Mouse (Mus musculus) adrenal gland, postnatal 10 days (tissue): ENCODE data around the gene Hsd17b6. TPM values are rescaled to one million over a fixed set of nuclear protein-coding genes. Genes with fewer than 3 reads are reported as not detected.
A peak's percentile ranks its signal among the peaks of the same experiment; 100 is the strongest.

Experiments
- DNase-seq: peaks from one replicate; pipeline ENCODE4 v3.0.0; 2021; ENCODE audit warnings: mixed read lengths
- total RNA-seq, 2 experiments: library from RNA; stranded (reverse); gene quantifications; 2 replicates each; pipeline ENCODE4 v1.2.3; 2021

Hsd17b6 gene
- total RNA-seq, 2 experiments from 2014 or later: 9.5 to 23.7 TPM

- no peak for DNase-seq
These were observed 1.9 kb downstream of the Hsd17b6 start for GRCm38 (mm10) chr10:128005479-128005878.

DNA sequence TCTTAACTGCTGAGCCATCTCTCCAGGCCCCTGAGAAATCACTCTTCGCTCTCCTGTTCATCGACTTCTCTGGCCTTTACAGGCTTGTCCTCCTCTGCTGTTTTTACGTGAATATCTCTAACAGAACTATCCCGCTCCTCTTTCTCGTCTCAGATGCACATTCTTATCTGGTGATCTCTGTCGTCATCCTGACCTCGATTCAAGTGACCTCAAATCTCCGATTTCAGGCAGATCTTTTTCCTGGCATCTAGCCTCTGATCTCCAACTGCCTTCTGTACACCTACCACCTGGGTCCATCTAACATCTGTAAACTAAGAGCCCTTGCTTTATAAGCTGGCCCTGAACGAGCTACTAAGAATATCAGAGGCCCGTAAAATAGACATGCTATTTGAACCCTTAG, 2.5 kb downstream of the Hsd17b6 start:
- DNase-seq: no peak

DNA sequence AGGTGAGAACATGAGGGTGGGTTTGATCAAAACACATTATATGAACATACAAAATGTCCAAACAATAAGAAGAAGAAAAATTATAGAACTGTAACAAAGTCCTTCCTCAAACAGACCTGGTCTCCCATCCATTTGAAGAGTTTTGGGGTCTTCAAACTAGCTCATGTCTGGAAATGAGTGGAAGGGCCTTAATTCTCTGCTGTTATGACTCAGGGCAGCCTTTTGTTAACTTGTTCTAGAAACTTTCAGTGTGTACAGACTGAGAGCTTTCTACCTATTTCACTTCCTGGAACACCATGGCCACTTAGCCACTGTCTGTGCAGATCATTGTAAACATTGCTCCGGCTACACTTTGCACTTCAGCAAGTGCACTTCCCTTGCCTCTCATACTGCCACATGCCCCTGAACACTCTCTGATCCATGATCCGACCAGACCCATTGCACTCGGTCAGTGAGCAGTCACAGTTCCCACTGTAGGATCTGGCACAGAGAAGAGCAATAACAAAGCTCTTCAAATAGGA, 4.1 kb downstream of the Hsd17b6 start:
- no peak for DNase-seq

GRCm38 (mm10) chr10:127998260-127998659, 9.2 kb downstream of the Hsd17b6 start:
- DNase-seq: no peak

DNA sequence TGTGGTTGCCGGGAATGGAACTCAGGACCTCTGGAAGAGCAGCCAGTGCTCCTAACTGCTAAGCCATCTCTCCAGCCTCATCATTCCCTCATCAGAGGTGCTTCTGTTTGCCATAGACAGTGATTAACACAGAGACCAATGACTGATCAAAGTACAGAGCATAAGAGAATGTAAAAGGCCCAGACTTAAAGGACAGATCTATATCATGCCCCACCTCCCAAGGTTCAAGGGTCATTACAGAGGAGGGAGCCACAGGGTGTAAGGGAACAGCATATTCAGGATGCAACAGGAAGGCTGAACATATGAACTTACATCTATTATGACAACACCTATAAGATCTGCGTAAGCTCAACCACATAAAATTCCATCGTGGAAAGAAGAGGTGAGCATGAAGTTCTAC, 10.7 kb downstream of the Hsd17b6 start:
- no peak for DNase-seq

DNA sequence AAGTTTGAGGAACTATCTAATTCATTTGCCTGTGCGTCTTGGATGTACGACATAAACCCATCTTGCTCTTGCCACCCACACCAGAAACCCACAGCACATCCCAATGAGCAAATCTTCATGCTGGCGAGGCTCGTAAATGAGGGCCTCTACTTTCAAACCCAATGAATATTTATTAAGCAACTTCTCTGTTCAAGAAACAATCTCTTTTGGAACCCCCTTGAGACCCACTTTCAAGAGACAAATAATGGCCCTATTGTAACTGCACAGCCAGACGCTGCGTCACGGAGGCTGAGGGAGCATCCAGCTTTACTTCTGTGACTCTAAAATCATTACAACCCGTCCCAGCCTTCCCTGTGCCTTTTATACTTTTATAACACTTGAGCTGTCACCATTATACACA, 21.8 kb downstream of the Hsd17b6 start:
- no peak for DNase-seq

DNA sequence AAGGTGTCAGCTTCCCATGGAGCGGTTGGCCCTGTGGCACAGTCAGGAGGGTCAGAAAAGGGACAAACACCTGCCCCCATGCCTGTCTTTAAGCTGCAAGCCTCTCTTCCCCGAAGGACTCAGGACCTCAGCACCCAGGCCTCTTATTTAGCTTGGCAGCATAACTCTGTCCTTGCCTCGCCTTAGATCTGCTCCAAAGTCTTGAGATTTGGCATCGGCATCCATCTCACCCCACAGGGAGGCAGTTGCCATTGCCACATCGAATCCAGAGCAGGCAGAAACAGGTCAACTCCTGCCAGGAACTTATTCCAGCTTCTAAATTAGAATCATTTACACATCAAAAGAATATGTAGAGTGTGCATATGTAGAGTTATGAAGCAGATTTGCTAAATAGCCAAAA, 22.8 kb downstream of the Hsd17b6 start:
- DNase-seq: peak; percentile 55

- no peak for DNase-seq
These were observed 31.9 kb downstream of the Hsd17b6 start for GRCm38 (mm10) chr10:127975503-127975902.

DNA sequence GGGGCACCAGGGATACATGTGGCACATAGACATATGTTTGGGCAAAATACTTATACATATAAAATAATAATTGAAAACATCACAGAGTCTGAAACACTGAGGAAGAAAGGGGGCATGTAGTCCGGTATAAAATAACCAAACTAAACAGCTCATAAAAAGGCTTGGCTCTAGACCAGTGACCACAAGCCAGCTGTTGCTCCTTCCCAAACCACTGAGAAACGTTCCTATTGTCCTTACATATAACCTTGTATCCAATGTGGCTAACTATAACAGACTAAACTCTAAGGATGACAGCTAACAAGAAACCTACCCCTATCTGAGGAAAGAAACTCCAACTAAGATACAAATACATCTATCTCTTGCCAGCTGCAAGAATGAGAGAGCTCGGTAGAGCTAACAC, 33.3 kb downstream of the Hsd17b6 start:
- DNase-seq: no peak

DNA sequence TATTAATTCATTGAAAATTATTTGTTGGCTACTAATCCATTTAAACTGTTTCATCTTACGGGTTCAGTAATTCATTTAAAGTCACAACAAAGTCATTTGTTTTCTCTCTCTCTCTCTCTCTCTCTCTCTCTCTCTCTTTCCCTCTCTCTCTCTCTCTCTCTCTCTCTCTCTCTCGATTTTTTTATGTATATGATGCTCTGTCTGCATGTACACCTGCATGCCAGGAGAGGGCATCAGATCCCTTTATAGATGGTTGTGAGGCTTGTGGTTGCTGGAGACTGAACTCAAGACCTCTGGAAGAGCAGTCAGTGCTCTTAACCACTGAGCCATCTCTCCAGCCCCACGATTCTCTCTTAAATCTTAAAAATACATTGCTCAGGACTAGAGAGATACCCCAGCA, 36.3 kb downstream of the Hsd17b6 start:
- DNase-seq: no peak

DNA sequence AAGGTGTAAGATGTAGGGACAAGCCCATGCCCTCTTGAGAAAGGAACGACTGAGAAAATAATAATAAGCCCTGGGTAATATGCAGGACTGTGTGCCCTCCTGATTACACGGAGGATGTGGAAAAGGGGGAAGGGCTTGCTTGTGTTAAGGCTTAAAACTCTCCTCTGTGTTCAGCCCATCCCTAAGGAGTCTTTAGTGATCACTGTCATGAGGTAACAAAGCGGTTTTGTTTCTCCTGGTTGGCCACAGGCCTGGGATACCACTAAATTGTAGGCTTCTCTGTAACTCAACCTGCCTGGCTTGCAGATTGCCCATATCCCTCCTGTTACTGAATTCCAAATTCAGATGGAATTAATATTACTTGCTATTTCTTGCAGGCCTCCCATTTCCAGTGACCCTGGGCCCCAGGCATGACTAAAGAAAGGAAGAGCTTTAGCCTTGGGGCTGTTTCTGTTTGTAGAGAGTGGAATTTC, 37.0 kb downstream of the Hsd17b6 start:
- no peak for DNase-seq

DNA sequence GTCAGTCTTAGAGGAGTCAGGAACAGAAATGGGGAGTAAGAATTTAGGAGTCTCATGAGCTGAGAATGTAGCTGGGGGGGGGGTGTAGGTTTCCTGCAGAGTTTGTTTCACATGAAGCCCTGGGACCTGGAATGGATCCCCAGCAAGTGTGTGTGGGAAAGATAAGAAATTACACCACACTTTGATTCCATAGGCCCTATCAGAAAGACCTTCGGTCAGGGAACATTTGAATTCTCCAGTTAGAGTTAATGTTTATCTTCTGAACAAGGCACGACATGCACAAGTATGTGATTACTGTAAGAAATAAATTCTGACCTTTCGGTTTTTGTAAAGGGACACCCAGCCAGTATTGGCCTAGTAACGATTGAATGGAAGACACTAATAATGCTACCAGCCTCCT, 37.6 kb downstream of the Hsd17b6 start:
- no peak for DNase-seq

DNA sequence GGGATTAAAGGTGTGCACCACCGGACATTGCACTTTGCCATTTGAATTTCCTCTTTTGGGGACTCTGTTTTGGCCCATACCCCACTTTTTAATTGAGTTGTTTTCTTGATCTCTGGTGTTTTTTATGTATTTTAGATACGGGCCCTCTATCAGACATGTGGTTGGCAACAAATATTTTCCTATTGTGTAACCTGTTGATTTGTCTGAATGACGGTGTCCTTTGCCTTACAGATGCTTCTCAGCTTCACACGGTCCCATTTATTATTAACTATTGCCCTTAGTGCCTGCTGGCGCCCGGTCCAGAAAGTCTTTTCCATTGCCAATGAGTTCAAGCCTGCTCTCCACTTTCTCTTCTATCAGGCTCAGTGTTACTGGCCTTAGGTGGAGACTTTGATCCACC, 40.9 kb downstream of the Hsd17b6 start:
- DNase-seq: no peak

GRCm38 (mm10) chr10:127964004-127964403, 43.4 kb downstream of the Hsd17b6 start:
- DNase-seq: no peak

GRCm38 (mm10) chr10:127962451-127962850, 45.0 kb downstream of the Hsd17b6 start:
- no peak for DNase-seq

GRCm38 (mm10) chr10:127959161-127959679, 48.2 kb downstream of the Hsd17b6 start:
- peak; percentile 23 for DNase-seq

DNA sequence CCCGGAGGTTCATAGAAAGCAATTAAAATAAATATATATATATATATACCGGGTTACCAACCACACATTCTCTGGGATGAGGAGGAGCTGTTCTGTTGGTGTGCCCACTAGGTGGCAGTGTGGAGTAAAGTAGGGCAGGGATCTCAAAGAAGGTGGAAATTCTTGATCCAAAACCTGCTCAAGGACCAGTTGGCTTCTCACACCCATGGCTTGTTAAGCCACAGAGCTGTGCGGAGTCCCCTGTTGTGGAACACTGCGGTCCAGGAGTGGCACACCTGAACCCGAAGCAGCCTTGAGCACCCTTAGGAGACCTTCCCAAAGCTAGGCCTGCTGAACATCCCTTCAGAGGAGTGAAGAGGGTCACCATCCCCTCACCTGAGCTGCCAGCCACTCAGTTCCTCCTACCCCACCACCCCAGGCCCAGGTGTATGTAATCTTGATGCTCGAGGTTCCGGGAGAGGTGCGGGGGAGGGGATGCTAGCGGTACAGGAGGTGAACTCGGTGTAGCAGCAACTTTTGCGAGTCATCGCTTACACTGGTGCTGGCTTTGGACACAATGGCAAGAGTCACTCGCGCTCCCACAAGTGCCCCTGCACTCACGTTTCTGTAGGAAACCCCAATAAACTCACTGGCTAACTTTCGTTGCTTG, 51.1 kb downstream of the Hsd17b6 start:
- peak; percentile 88 for DNase-seq

- DNase-seq: no peak
These were observed 52.4 kb downstream of the Hsd17b6 start for GRCm38 (mm10) chr10:127955034-127955433.

DNA sequence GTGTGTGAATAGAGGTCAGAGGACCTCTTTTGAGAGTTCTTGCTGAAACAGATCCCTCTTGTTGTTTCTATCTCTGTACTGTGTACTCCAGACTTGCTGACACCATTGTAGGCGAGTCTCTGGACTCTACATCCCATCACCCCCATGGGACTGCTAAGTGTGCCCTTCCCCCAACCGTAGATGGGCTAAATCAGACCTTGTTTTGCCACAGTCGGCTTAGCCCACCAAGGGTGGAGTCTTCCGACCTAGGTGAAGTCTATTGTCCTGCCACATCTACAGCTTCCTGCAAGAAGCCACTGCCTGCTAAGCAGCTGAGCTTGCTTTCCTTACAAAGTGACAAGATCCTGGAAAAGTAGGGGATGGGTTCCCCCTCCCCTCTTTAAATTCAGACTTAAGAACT, 55.6 kb downstream of the Hsd17b6 start:
- DNase-seq: no peak

- no peak for DNase-seq
These were observed 56.0 kb downstream of the Hsd17b6 start for GRCm38 (mm10) chr10:127951390-127951789.

DNA sequence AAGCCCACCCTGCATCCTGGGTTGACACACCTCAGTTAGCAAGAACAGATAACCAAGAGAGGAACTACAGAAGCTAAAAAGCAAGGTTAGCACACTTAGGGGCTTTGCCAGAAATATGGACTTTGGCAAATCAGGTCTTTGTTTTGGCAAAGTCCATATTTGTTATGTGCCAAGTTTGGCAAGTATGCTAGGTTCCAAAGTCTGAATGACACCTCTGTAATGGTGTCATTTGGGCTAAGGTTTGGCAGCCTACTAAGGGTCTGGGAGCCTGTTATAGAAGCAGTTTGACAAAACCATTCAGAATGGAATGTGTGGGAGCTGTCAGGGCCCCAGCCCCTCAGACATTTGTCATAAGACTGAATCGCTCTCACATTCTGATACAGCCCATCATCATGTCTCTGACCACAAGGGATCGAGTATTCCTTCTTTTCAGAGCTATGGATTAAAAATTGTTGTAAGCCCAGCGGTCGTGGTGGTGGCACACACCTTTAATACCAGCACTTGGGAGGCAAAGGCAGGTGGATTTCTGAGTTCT, 57.7 kb downstream of the Hsd17b6 start:
- no peak for DNase-seq

- DNase-seq: peak; percentile 59
These were observed 61.9 kb downstream of the Hsd17b6 start for GRCm38 (mm10) chr10:127945432-127946064.
